ENCODE assay signal across 15 mouse cellular contexts in the genomic region with DNA sequence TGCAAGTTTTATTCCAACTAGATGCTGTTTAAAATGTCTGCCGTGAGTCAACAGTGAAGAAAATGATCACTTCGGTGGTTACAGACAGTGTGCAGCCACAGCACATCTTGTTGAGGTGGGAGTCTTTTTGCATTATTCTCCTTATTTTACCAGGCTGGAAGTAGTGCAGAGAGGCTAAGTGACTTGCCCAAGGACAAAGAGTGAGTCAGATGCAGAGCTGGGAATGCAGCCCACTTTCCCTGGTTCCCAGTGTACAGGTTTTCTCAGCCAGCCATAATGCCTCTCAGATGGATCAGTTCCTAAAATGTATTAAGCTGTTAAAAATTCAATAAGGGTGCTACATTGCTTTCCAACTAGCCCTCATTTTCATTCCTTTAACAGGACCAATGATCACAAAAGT. TPM values are rescaled to one million over a fixed set of nuclear protein-coding genes. Genes with fewer than 3 reads are reported as not detected.
DNase-seq lines count a peak whose midpoint lies in the region; ATAC-seq and TF ChIP-seq lines count a peak whose summit lies in the region.
"Had no signal": no experiment of that assay in that cellular context is flagged by ENCODE, and none has a peak within 500 bp of the region (broad histone marks: within the 10 kb centered on the region; RNA-seq: fewer than 3 reads in every experiment).

No protein-coding gene starts in this region.

- no peak for TF ChIP-seq POLR2A in cortical plate, adult 2 months (IDR thresholded peaks at IDR 0.05; ENCODE audit: extremely low read depth, insufficient read depth, low read length)

- H3K4me2 ChIP-seq in forebrain, embryonic 16.5 days (ENCODE audit: low read length), result no peak overlapping the region
- H3K4me2 ChIP-seq in forebrain, embryonic 13.5 days, result no peak overlapping the region
- H3K4me2 ChIP-seq in midbrain, postnatal 0 days (ENCODE audit: low read depth, low read length, poor library complexity, severe bottlenecking), result no peak overlapping the region
- H3K4me2 ChIP-seq: lung, embryonic 14.5 days had no signal

- H3K27me3 ChIP-seq in forebrain, embryonic 16.5 days (replicated peaks; ENCODE audit: control insufficient read depth, insufficient read depth, low read length), result no peaks in the 10 kb centered on the region
- H3K27me3 ChIP-seq in forebrain, embryonic 13.5 days, result no peaks in the 10 kb centered on the region
- H3K27me3 ChIP-seq in midbrain, postnatal 0 days (ENCODE audit: insufficient read depth, low read length), result no peaks in the 10 kb centered on the region
- H3K27me3 ChIP-seq: CH12.LX; megakaryocyte, embryonic 14.5 days; Patski had no signal

- peak; percentile 27 to 52 for DNase-seq in layer of hippocampus, postnatal 10 days (ENCODE audit: low spot score in 2 of 2)
- DNase-seq in right cerebral cortex, postnatal 36 days (ENCODE audit: low spot score in 2 of 2), result peak; percentile 71 to 78
- no peak for DNase-seq in midbrain, postnatal 0 days (ENCODE audit: low spot score)
- DNase-seq: kidney, adult 11 months; lung, embryonic 14.5 days; spleen, adult 18-20 months had no signal

- no peaks in the 10 kb centered on the region for H3K4me1 ChIP-seq in forebrain, embryonic 16.5 days (replicated peaks; ENCODE audit: control insufficient read depth, insufficient read depth, low read length)
- H3K4me1 ChIP-seq in forebrain, embryonic 13.5 days, result no peaks in the 10 kb centered on the region
- H3K4me1 ChIP-seq in cortical plate, adult 2 months (ENCODE audit: control insufficient read depth, insufficient read depth, low read length), result peaks cover 3% of the 10 kb centered on the region; the same call in 1 of the 2 replicates
- no peaks in the 10 kb centered on the region for H3K4me1 ChIP-seq in midbrain, postnatal 0 days (ENCODE audit: insufficient read depth, low read length)
- H3K4me1 ChIP-seq: megakaryocyte, embryonic 14.5 days had no signal

- whole genome bisulfite sequencing in forebrain, embryonic 16.5 days, result 84% methylated on average over 2 of the region's 2 CpGs
- 92% methylated on average over 2 of the region's 2 CpGs for WGBS in forebrain, embryonic 13.5 days
- 88% methylated on average over 2 of the region's 2 CpGs for WGBS in midbrain, postnatal 0 days

- no peak for TF ChIP-seq CTCF in cortical plate, adult 2 months (IDR thresholded peaks at IDR 0.05; ENCODE audit: extremely low read depth, insufficient read depth, low read length)
- no peak for TF ChIP-seq CTCF in midbrain, postnatal 0 days (IDR thresholded peaks at IDR 0.05)

- H3K27ac ChIP-seq in forebrain, embryonic 16.5 days (ENCODE audit: low read length), result no peak overlapping the region
- H3K27ac ChIP-seq in forebrain, embryonic 13.5 days, result no peak overlapping the region
- 0 out of 2 replicates have a peak overlapping the region, but pooled peaks have one; percentile 61 for H3K27ac ChIP-seq in cortical plate, adult 2 months (ENCODE audit: insufficient read depth, low read length)
- H3K27ac ChIP-seq in midbrain, postnatal 0 days (ENCODE audit: low read depth, low read length), result no peak overlapping the region
- H3K27ac ChIP-seq: stomach, postnatal 0 days had no signal

- 0 out of 2 replicates have a peak, but pooled peaks have one; percentile 31 for ATAC-seq in forebrain, embryonic 16.5 days
- no peak for ATAC-seq in forebrain, embryonic 13.5 days
- no peak for ATAC-seq in midbrain, postnatal 0 days (ENCODE audit: low FRiP score)
- ATAC-seq in megakaryocyte, adult 5-6 weeks (ENCODE audit: poor library complexity, severe bottlenecking), result no peak
- ATAC-seq: Patski had no signal

- H3K36me3 ChIP-seq in forebrain, embryonic 16.5 days (ENCODE audit: control insufficient read depth, insufficient read depth), result no peaks in the 10 kb centered on the region
- H3K36me3 ChIP-seq in forebrain, embryonic 13.5 days (ENCODE audit: poor library complexity, severe bottlenecking), result no peaks in the 10 kb centered on the region
- H3K36me3 ChIP-seq in midbrain, postnatal 0 days (ENCODE audit: insufficient read depth, low read length), result no peaks in the 10 kb centered on the region

- no peaks in the 10 kb centered on the region for H3K9me3 ChIP-seq in forebrain, embryonic 16.5 days (ENCODE audit: control insufficient read depth, low read length)
- H3K9me3 ChIP-seq in forebrain, embryonic 13.5 days (replicated peaks), result no peaks in the 10 kb centered on the region
- no peaks in the 10 kb centered on the region for H3K9me3 ChIP-seq in midbrain, postnatal 0 days (ENCODE audit: low read length)
- H3K9me3 ChIP-seq: megakaryocyte, embryonic 14.5 days had no signal

- no peak overlapping the region for H3K4me3 ChIP-seq in forebrain, embryonic 16.5 days (replicated peaks; ENCODE audit: low read length)
- no peak overlapping the region for H3K4me3 ChIP-seq in forebrain, embryonic 13.5 days
- no peak overlapping the region for H3K4me3 ChIP-seq in cortical plate, adult 2 months (ENCODE audit: insufficient read depth, low read length)
- no peak overlapping the region for H3K4me3 ChIP-seq in midbrain, postnatal 0 days (ENCODE audit: low read depth, low read length)
- H3K4me3 ChIP-seq: megakaryocyte, embryonic 14.5 days had no signal

- no peak overlapping the region for H3K9ac ChIP-seq in forebrain, embryonic 16.5 days (replicated peaks; ENCODE audit: low read depth, low read length)
- no peak overlapping the region for H3K9ac ChIP-seq in forebrain, embryonic 13.5 days
- no peak overlapping the region for H3K9ac ChIP-seq in midbrain, postnatal 0 days (replicated peaks; ENCODE audit: low read length, poor library complexity, severe bottlenecking)
- H3K9ac ChIP-seq: lung, embryonic 14.5 days had no signal

RNA-seq across cellular contexts. Expression of a gene that starts 14.5 kb away (rescaled TPM):
- polyA plus RNA-seq in forebrain, embryonic 16.5 days (2015; fragmentation: Nextera tagmentation; extraction: Ambion mirVana), result 6.8 and 14.5 TPM in 2 replicates
- polyA plus RNA-seq in forebrain, embryonic 13.5 days (2015; fragmentation: Nextera tagmentation; extraction: Ambion mirVana), result 6.4 and 8.7 TPM in 2 replicates
- polyA plus RNA-seq in cortical plate, adult 2 months (2012; rRNA removed), result 17.8 and 18.8 TPM in 2 replicates
- 10 to 100 TPM; 60.6 to 63.1 TPM for total RNA-seq in layer of hippocampus, postnatal 10 days (2021)
- 37.5 and 41.5 TPM in 2 replicates for total RNA-seq in midbrain, postnatal 0 days (2014; rRNA removed)
- 12.5 and 15.1 TPM in 2 replicates for polyA plus RNA-seq in midbrain, postnatal 0 days (2015; fragmentation: Nextera tagmentation; extraction: Ambion mirVana)
- total RNA-seq in megakaryocyte, adult 5-6 weeks (2015), result not detected in 2 replicates
- not detected in 2 replicates for total RNA-seq in megakaryocyte, adult 5-6 weeks (2017)
- total RNA-seq: CH12.LX had no signal
- polyA plus RNA-seq: large intestine, adult 2 months; lung, embryonic 14.5 days; Patski had no signal
